In genomic region chr2:31822524-31823371, GRCm38 (mm10) we compare ENCODE assay signal across 9 mouse cellular contexts. TPM values are rescaled to one million over a fixed set of nuclear protein-coding genes. Genes with fewer than 3 reads are reported as not detected.
A peak's percentile ranks its signal among the peaks of the same experiment; 100 is the strongest.
DNase-seq lines count a peak whose midpoint lies in the region; ATAC-seq lines count a peak whose summit lies in the region.
"Had no signal": no experiment of that assay in that cellular context is flagged by ENCODE, and none has a peak within 500 bp of the region (broad histone marks: within the 10 kb centered on the region; RNA-seq: fewer than 3 reads in every experiment).

No protein-coding gene starts in this region.

- 16% methylated on average over 39 of the region's 39 CpGs for WGBS in heart, embryonic 10.5 days
- WGBS in hindbrain, embryonic 10.5 days: 24% methylated on average over 39 of the region's 39 CpGs
- 4% methylated on average over 39 of the region's 39 CpGs for WGBS in midbrain, embryonic 13.5 days

- H3K9ac ChIP-seq in midbrain, embryonic 13.5 days (replicated peaks): peak overlapping the region; percentile 55

- H3K36me3 ChIP-seq in heart, embryonic 10.5 days: no peaks in the 10 kb centered on the region
- H3K36me3 ChIP-seq in hindbrain, embryonic 10.5 days: no peaks in the 10 kb centered on the region
- no peaks in the 10 kb centered on the region for H3K36me3 ChIP-seq in midbrain, embryonic 13.5 days

- H3K27ac ChIP-seq in heart, embryonic 10.5 days: 0 out of 2 replicates have a peak overlapping the region, but pooled peaks have one; percentile 36
- H3K27ac ChIP-seq in hindbrain, embryonic 10.5 days: peak overlapping the region; percentile 6
- H3K27ac ChIP-seq in midbrain, embryonic 13.5 days: peak overlapping the region; percentile 87

- no peak for DNase-seq in heart, embryonic 10.5 days (ENCODE audit: low spot score)
- no peak for DNase-seq in heart, postnatal 10 days
- DNase-seq in cerebellum, adult 9-10 months: peak; percentile 60
- DNase-seq in hindbrain, embryonic 10.5 days (ENCODE audit: low spot score): peak; percentile 45
- DNase-seq in left cerebral cortex, postnatal 14 days (ENCODE audit: low spot score in 2 of 2): peak; percentile 77 to 79
- peak; percentile 26 to 85 for DNase-seq in spleen, postnatal 10 days (ENCODE audit: low spot score in 2 of 2)
- DNase-seq in c-Kit-positive CD71-positive TER-119-positive erythroid progenitor cells, embryonic 14.5 days (ENCODE audit: low spot score): no peak

- peaks cover 80% of the 10 kb centered on the region for H3K27me3 ChIP-seq in heart, embryonic 10.5 days (ENCODE audit: insufficient read depth, poor library complexity, severe bottlenecking)
- H3K27me3 ChIP-seq in hindbrain, embryonic 10.5 days (ENCODE audit: insufficient read depth, poor library complexity, severe bottlenecking): peaks cover 34% of the 10 kb centered on the region
- peaks cover 14% of the 10 kb centered on the region; the same call in 1 of the 2 replicates for H3K27me3 ChIP-seq in midbrain, embryonic 13.5 days

- H3K9me3 ChIP-seq in heart, embryonic 10.5 days: no peaks in the 10 kb centered on the region
- H3K9me3 ChIP-seq in hindbrain, embryonic 10.5 days: no peaks in the 10 kb centered on the region
- H3K9me3 ChIP-seq in midbrain, embryonic 13.5 days: no peaks in the 10 kb centered on the region

- peak overlapping the region; percentile 54 for H3K4me2 ChIP-seq in midbrain, embryonic 13.5 days (replicated peaks)

- peak; percentile 85 for ATAC-seq in midbrain, embryonic 13.5 days
- ATAC-seq: Patski had no signal

- H3K4me3 ChIP-seq in heart, embryonic 10.5 days: peak overlapping the region; percentile 55
- peak overlapping the region; percentile 37 for H3K4me3 ChIP-seq in hindbrain, embryonic 10.5 days
- H3K4me3 ChIP-seq in midbrain, embryonic 13.5 days (replicated peaks): peak overlapping the region; percentile 24

- peaks cover 37% of the 10 kb centered on the region for H3K4me1 ChIP-seq in heart, embryonic 10.5 days
- H3K4me1 ChIP-seq in hindbrain, embryonic 10.5 days (replicated peaks): peaks cover 34% of the 10 kb centered on the region
- H3K4me1 ChIP-seq in midbrain, embryonic 13.5 days (replicated peaks): peaks cover 58% of the 10 kb centered on the region

- intact Hi-C loops in heart, postnatal 10 days (cut with DNase I): no loop called here
- intact Hi-C loops in left cerebral cortex, postnatal 14 days (cut with DNase I): no loop called here

RNA-seq across cellular contexts. Expression of gene Qrfp, which starts 12.4 kb away (rescaled TPM):
- polyA plus RNA-seq in heart, embryonic 10.5 days (2016; fragmentation: Nextera tagmentation; extraction: Ambion mirVana): 0.06 TPM in 1 of 2 replicates, not detected in the other
- not detected for total RNA-seq in heart, postnatal 10 days (2021)
- 0.12 and 0.20 TPM in 2 replicates for polyA plus RNA-seq in hindbrain, embryonic 10.5 days (2016; fragmentation: Nextera tagmentation; extraction: Ambion mirVana)
- total RNA-seq in left cerebral cortex, postnatal 14 days (2021): not detected
- 0.06 and 0.12 TPM in 2 replicates for polyA plus RNA-seq in midbrain, embryonic 13.5 days (2015; fragmentation: Nextera tagmentation; extraction: Ambion mirVana)
- polyA plus RNA-seq: Patski had no signal

RNA-seq across cellular contexts. Expression of gene Fibcd1, which starts 23.1 kb away (rescaled TPM):
- 0.12 and 0.36 TPM in 2 replicates for polyA plus RNA-seq in heart, embryonic 10.5 days (2016; fragmentation: Nextera tagmentation; extraction: Ambion mirVana)
- total RNA-seq in heart, postnatal 10 days (2021): not detected
- polyA plus RNA-seq in hindbrain, embryonic 10.5 days (2016; fragmentation: Nextera tagmentation; extraction: Ambion mirVana): 0.60 and 2.0 TPM in 2 replicates
- total RNA-seq in left cerebral cortex, postnatal 14 days (2021): 10 to 100 TPM; 12.8 to 16.1 TPM
- polyA plus RNA-seq in midbrain, embryonic 13.5 days (2015; fragmentation: Nextera tagmentation; extraction: Ambion mirVana): 8.4 and 11.2 TPM in 2 replicates

Comparison
In these comparisons a context has a peak if more than half of its experiments do, and no peak if none do; other contexts are left out.
1. DNase-seq: peak in cerebellum, adult 9-10 months (single experiment), hindbrain, embryonic 10.5 days (single experiment), left cerebral cortex, postnatal 14 days (2 of 2) and spleen, postnatal 10 days (2 of 2); none in heart, embryonic 10.5 days (single experiment), heart, postnatal 10 days (0 of 2) and c-Kit-positive CD71-positive TER-119-positive erythroid progenitor cells, embryonic 14.5 days (single experiment).
2. H3K27ac ChIP-seq: peak in every context shown above with its lines; median percentile 87 in midbrain, embryonic 13.5 days; 36 in heart, embryonic 10.5 days; 6 in hindbrain, embryonic 10.5 days.
3. Peak in every context shown above with its lines, with median percentiles within 50 percentile points of each other: H3K4me3 ChIP-seq.